Mouse (Mus musculus) E14TG2a.4 (cell line): ENCODE data around the gene Sema3e.

Experiments used
- H3K27me3 ChIP-seq: 2 replicates; pipeline ENCODE4 v1.6.1; 2014; ENCODE audit warnings: low read length, control low read depth; ENCODE audit not compliant: insufficient read depth
- H3K36me3 ChIP-seq: 2 replicates; pipeline ENCODE4 v1.6.1; 2014; ENCODE audit warnings: low read length, control low read depth; ENCODE audit not compliant: insufficient read depth
- H3K4me1 ChIP-seq: replicated peaks from 2 replicates; pipeline ENCODE4 v1.6.1; 2014; ENCODE audit warnings: low read depth, low read length, control low read depth
- H3K4me3 ChIP-seq: replicated peaks from 2 replicates; pipeline ENCODE4 v1.5.1; 2014; ENCODE audit warnings: mild to moderate bottlenecking, low read length
- H3K9me3 ChIP-seq: 2 replicates; pipeline ENCODE4 v1.6.1; 2014; ENCODE audit warnings: low read length, control low read depth
- CTCF ChIP-seq: conservative IDR thresholded peaks from 2 replicates; pipeline ENCODE4 v1.5.1; 2014; ENCODE audit warnings: low read length
- NANOG ChIP-seq: IDR thresholded peaks from 2 replicates; pipeline ENCODE4 v1.6.1; 2014; ENCODE audit warnings: borderline replicate concordance, low read length, mixed read lengths
- POU5F1 ChIP-seq: IDR thresholded peaks from 2 replicates; pipeline ENCODE4 v1.6.1; 2014; ENCODE audit warnings: low read length, borderline replicate concordance

The Sema3e gene

DNA sequence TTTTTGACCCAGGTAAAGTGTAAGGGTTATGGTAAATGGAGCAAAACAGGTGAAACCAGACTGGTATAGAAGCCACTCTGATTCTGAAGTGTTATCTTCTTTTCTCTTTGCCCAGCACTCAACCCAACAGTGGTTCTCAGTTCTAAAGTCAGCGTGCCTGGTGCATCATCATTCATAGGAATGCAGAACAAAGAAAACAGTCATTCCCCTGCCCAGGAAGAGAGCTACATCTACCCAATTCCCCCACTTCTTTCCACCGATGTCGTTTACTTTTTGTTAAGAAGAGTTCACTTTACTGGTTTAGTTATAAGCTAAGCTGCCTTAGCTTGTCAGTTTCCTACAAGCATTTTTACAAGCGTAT is 65.5 kb downstream of the Sema3e start:
- Histone ChIP-seq H3K9me3 (no peaks in the 10 kb centered on the region), H3K4me3 (no peak overlapping the region), H3K36me3 (no peaks in the 10 kb centered on the region), H3K4me1 (peaks cover 8% of the 10 kb centered on the region), H3K27me3 (no peaks in the 10 kb centered on the region)
- TF ChIP-seq NANOG: no peak
- no peak for TF ChIP-seq CTCF
- no peak for TF ChIP-seq POU5F1

- H3K4me1 ChIP-seq: peaks cover 8% of the 10 kb centered on the region
- no peaks in the 10 kb centered on the region for H3K9me3 ChIP-seq
- H3K36me3 ChIP-seq: no peaks in the 10 kb centered on the region
- H3K27me3 ChIP-seq: no peaks in the 10 kb centered on the region
- TF ChIP-seq POU5F1 (no peak), CTCF (no peak), NANOG (no peak)
- peak overlapping the region; percentile 27 for H3K4me3 ChIP-seq
Observed at GRCm38 (mm10) chr5:14092262-14092776, 67.2 kb downstream of the Sema3e start.

DNA sequence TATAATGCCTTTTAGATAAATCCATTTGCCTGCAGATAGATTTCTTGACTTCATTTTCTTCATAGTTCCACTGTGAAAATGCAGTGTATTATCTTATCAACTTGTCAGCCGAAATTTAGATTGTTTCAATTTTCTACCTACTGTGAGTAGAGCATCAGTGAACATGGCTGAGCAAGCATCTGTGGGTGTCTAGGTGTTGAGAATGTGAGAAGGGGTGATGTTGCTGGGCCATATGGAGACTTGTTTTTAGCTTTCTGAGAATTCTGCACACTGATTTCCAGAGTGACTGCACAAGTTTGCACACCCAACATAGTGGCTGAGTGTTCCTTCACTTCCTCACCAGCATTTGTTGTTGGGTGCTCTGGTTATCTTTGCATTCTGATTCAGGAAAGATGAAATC is 71.1 kb downstream of the Sema3e start:
- TF ChIP-seq POU5F1 (no peak), NANOG (no peak), CTCF (no peak)

DNA sequence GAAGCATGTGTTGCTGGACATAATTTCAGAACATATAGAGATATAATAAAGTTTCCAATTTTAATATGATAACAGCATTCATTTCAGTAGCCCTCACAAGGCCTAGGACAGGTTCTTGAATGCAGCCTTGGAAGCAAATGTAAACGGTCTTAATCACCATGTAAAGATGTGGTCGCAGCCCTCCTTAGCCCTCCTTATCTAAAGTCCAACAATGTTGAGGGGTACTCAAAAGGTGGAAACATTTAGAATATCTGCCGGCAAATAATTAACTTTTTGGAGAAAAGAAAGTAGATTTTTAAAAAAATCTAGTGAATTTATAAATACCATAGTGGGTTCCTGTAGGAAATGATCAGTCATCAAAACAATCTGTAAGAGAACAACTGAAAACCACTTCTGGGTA is 73.6 kb downstream of the Sema3e start:
- no peak overlapping the region for H3K4me3 ChIP-seq
- no peaks in the 10 kb centered on the region for H3K9me3 ChIP-seq
- H3K36me3 ChIP-seq: no peaks in the 10 kb centered on the region
- TF ChIP-seq NANOG: no peak
- no peak for TF ChIP-seq CTCF
- no peak for TF ChIP-seq POU5F1
- no peaks in the 10 kb centered on the region for H3K4me1 ChIP-seq
- no peaks in the 10 kb centered on the region for H3K27me3 ChIP-seq

More for the DNA sequence above, 71.1 kb downstream of the Sema3e start:
- H3K9me3 ChIP-seq: no peaks in the 10 kb centered on the region
- peaks cover 8% of the 10 kb centered on the region for H3K4me1 ChIP-seq
- H3K4me3 ChIP-seq: no peak overlapping the region
- H3K36me3 ChIP-seq: no peaks in the 10 kb centered on the region
- H3K27me3 ChIP-seq: no peaks in the 10 kb centered on the region

DNA sequence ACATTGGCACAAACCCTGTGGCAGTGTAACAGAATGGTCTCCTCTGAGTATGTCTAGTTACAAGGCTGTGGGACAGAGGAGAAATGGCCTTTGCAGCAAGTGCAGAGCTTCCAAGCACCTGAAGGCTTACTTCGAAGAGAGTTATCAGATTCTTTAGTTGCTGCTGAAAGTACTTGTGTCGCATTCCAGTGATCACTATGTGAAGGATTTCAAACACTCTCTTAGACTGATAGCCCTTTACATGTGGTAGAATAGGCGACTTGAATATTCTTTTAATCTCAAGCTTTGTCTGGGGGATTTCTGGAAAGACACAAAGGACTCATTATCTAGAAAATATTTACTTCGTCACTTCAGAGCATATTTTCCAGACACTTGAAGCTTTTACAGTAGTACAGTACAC is 82.3 kb downstream of the Sema3e start:
- no peak overlapping the region for H3K4me3 ChIP-seq
- TF ChIP-seq CTCF: no peak
- no peak for TF ChIP-seq POU5F1
- no peak for TF ChIP-seq NANOG
- no peaks in the 10 kb centered on the region for H3K36me3 ChIP-seq
- H3K4me1 ChIP-seq: no peaks in the 10 kb centered on the region
- H3K27me3 ChIP-seq: no peaks in the 10 kb centered on the region
- H3K9me3 ChIP-seq: no peaks in the 10 kb centered on the region

DNA sequence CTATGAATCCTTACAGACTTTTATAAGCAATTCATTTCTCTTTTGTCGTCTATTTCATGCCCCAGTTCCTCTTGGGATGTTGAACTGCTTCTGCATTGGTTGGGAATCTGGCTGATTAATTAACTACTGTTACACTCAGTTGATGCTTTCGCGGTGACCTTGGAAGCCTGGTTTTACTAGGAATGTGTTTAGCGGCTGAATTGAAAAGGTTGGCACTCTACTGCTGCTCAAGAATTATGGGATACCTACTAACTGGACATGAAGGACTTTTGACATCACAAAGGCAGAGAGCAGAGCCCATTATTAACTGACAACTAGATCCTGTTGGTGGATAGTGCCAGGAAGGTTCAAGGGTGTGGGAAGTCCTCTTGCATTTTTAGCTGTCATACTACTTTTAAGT is 83.9 kb downstream of the Sema3e start:
- TF ChIP-seq POU5F1 (no peak), CTCF (no peak), NANOG (no peak)
- Histone ChIP-seq H3K4me1 (no peaks in the 10 kb centered on the region), H3K4me3 (no peak overlapping the region), H3K27me3 (no peaks in the 10 kb centered on the region), H3K36me3 (no peaks in the 10 kb centered on the region), H3K9me3 (no peaks in the 10 kb centered on the region)

DNA sequence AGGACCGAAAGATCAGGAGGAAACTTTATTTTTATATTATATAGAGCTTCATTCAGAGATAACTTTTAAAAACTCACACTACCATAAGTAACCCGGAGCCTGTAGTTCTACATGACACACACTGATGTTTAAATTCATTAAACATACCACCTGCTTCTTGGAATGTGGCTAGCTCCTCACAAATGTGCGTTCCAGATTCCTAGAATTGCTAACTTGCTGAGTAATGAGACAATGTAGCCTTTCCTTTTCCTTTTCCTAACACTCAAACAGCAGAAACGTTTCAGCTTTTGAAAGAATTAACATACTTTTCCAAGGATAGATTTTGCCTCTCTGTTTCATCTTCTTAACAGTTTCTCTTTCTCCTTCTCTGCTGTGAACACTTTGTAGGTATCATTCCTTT is 86.3 kb downstream of the Sema3e start:
- Histone ChIP-seq H3K4me3 (no peak overlapping the region), H3K9me3 (no peaks in the 10 kb centered on the region), H3K36me3 (no peaks in the 10 kb centered on the region), H3K27me3 (no peaks in the 10 kb centered on the region), H3K4me1 (no peaks in the 10 kb centered on the region)
- no peak for TF ChIP-seq CTCF
- no peak for TF ChIP-seq POU5F1
- no peak for TF ChIP-seq NANOG

GRCm38 (mm10) chr5:14121902-14122301 is 96.8 kb downstream of the Sema3e start:
- TF ChIP-seq CTCF (no peak), NANOG (no peak), POU5F1 (no peak)

DNA sequence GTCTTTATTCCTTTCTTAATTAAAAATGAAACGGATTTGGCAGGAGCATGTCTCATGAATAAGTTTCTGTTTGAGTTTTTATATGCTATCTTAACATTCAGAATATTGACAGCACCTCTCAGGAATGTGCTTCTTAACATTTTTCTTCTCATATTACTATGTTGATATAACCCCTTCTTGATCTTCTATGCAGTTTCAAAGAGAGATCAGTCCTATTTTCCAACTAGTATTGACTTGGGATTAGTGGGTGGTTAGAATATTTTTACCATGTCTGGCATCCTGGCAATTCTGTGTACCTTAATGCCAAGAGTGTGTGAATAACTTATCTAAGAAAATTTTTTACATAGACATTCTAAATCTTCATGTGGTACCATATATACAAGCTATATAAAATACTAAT is 101.5 kb downstream of the Sema3e start:
- Histone ChIP-seq H3K36me3 (no peaks in the 10 kb centered on the region), H3K27me3 (no peaks in the 10 kb centered on the region), H3K9me3 (no peaks in the 10 kb centered on the region), H3K4me3 (no peak overlapping the region), H3K4me1 (no peaks in the 10 kb centered on the region)
- no peak for TF ChIP-seq POU5F1
- TF ChIP-seq CTCF: no peak
- no peak for TF ChIP-seq NANOG

More at GRCm38 (mm10) chr5:14121902-14122301, 96.8 kb downstream of the Sema3e start:
- no peak overlapping the region for H3K4me3 ChIP-seq
- no peaks in the 10 kb centered on the region for H3K4me1 ChIP-seq
- no peaks in the 10 kb centered on the region for H3K36me3 ChIP-seq
- H3K9me3 ChIP-seq: no peaks in the 10 kb centered on the region
- no peaks in the 10 kb centered on the region for H3K27me3 ChIP-seq
